Mouse (Mus musculus) megakaryocyte progenitor cell, adult 5-6 weeks (primary cell): ENCODE measurements around the gene Rnf43. TPM values are rescaled to one million over a fixed set of nuclear protein-coding genes. Genes with fewer than 3 reads are reported as not detected.
A peak's percentile ranks its signal among the peaks of the same experiment; 100 is the strongest.

Experiments
- ATAC-seq: replicated peaks from 2 replicates; pipeline ENCODE4 v1.8.0; 2016; ENCODE audit warnings: mild to moderate bottlenecking, moderate TSS enrichment, inconsistent platforms; ENCODE audit not compliant: poor library complexity
- total RNA-seq, 2 experiments: library from RNA; stranded (forward) in 1 of 2; stranded (reverse) in 1 of 2; fragments of 157-497, 149-512 nt in 1 of 2; fragments of 200-1000 nt in 1 of 2; gene quantifications; 2 replicates each; pipeline versions ENCODE4 v1.2.3 to v1.2.4; 2015 to 2017

The Rnf43 gene
- 3.0 and 5.1 TPM in 2 replicates for total RNA-seq (2015)
- total RNA-seq (2017), result 2.2 and 3.0 TPM in 2 replicates

DNA sequence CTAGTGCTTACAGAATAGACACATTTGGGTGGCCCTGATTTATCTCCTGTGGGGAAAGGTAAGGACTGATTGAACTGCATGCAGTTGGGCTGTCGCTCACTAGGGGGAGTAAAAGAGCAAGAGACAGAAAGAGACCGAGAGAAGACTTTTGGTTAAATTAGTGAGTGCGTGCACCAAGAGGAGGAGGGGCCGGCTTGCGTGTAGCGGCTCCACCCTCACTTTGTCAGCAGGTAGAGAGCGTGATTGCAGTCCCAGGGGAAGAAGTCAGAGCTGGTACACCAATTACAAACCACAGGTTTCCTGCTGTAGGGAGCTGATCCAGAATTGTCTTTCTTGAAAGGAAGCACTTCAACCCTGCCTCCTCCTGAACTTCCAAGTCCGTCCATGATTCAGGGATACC, at the start of gene Rnf43:
TSS of gene Rnf43 (plus strand) at position 316 of the 400 bp plus-strand sequence.
- ATAC-seq, result peak; percentile 100

DNA sequence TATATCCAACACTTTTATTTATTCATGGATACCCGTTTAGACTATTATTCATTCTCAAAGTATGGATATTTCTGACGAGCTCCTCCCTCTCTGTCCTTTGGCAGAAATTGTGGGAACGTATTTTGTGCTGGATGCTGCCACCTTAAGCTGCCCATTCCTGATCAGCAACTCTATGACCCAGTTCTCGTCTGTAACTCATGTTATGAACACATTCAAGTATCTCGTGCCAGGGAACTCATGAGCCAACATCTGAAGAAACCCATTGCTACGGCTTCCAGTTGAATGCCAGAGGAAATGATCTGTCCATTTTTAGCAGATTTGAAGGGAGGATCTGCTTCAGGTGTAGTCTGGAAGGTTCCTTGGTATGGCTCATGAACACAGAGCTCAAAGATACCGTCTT, 48.5 kb upstream of the Rnf43 start:
- no peak for ATAC-seq

DNA sequence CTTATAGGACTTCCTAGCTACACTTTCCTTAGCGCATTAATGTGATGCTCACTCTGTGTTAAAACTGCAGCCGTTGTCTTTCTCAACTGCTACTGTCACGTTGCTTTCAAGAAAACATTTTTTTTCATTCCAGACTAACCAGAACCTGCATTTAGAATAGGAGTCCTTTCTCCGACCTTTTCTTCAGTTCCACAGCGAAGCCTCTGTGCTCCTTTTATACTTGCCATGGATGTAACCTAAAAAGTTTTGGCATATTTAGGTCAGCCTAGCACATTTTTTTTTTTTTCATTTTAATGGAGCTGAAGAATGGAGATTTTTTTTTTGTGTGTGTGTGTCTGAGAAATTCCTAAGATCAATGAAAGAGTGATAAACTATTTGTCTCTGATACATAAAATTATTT, 47.0 kb upstream of the Rnf43 start:
- ATAC-seq, result no peak

DNA sequence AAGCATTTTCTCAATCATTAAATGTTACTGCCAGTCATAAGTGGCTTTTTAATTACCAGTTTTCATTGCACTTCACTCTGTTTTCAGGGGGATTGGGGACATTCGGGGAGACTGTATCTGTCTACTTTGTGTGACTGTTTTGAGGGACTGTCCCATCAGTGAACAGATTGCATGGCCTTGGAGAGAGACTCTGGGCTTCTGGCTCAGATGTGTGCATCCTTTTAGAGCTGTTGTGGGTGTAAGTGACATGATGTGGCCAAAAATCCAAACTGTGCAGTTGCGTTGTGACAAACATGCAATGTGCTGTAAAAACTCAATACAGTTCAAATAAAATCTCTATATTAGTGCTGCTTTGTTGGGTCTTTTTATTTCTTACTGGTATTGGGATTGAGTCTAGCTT, 46.6 kb upstream of the Rnf43 start:
- no peak for ATAC-seq

DNA sequence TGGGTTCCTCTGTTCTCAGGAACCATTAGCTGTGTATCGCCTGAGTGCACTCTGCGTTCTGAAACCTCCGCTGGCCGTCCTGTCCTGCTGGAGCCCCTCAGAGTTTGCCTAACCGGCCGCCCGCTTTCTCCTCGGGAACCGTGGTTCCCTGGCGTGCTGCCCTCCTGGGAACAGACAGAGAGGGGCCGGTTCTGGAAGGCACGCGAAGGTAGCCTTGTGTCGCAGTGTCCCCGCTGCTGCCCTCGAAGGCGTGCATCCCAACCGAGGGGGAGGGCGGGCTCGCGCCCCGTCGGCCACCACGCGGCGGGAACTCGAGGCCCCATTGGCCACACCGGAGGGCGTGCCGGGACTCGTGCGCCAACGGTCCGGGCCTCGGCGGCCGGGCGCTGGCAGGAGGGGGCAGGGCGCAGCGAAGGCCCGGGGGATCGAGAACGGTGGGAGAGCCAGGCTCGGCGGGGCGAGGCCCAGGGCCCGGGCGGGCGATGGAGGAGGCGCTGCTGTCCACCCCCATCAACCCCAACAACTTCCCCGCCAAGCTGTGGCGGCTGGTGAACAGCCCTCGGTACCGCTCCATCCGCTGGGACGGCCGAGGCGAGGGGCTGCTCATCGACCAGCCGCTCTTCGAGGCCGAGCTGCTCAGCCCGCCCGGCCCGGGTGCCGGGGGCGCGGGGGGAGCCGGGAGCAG, 45.6 kb upstream of the Rnf43 start, which contains the start of gene Hsf5:
TSS of gene Hsf5 (plus strand) at position 375 of the 685 bp plus-strand sequence.
- no peak for ATAC-seq

DNA sequence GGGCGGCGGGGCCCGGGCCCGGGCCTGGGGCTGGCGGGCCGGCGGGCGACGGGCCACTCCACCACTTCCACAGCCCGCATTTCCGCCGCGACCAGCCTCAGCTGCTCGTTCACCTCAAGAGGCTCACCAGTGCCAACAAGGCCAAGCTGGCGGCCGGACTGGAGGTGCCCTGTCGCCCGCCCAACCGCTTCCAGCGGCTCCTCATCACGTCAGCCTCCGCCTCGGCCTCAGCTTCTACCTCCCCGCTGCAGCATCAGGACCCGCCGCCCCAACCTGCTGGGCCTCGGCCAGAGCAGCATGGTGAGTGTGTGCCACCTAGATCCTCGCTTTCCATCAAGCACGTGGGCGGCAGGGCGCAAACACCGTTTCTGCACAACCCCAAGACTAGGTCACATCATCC, 44.9 kb upstream of the Rnf43 start:
- no peak for ATAC-seq

DNA sequence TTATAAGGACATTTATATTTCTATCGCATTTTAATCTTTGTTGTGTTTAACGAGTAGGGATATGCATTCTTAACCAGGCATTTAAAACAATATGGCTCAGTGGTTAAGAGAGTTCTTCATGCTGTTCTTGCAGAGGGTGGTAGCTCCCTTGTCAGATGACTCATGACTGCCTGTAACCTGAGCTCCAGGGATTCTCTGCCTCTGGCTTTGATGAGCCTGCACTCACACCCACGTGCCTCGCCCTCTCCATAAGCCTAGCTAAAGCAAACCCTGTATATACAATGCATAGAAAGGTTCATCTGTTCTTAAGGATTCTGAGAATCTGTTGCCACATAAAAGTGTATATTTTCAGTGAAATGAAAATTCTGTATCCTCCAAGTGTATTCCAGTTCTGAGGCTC, 39.4 kb upstream of the Rnf43 start:
- no peak for ATAC-seq

DNA sequence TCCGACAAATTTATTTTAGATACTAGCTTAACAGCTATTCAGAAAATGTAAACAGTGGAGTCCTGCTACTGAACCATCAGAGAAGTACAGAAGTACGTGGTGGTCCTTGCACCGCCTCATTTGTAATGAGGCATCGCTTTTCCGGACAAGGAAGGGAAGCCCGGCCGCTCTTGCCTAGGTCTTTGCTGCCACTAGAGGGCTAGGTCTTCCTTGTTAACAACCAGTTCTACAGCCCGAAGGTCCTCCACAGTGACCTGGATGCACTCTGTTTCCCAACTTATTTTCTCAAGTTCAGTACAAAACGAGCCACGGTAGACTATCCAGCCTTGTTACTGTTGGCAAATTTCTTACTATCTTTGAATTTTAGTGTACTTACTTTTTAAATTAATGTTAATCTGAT, 32.7 kb upstream of the Rnf43 start:
- peak; percentile 90 for ATAC-seq

DNA sequence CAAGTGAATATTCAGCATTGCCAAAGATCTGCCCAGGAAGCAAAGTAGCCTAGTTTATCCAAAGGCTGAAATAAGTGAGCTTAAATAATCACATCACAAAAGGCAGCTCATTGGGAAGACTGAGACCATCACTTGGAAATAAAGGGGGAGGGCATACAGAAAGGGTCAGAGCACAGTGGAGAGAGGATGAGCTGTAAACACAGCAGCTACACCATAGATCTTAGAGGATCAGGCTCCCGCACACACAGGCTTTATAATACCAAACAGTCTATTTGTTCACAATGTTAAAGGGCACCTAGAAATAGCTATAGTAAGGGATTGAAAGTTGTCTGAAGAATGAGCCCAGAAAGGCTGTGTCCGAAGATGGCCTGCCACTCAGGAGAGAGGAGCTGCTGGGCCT, 23.7 kb upstream of the Rnf43 start:
- no peak for ATAC-seq

DNA sequence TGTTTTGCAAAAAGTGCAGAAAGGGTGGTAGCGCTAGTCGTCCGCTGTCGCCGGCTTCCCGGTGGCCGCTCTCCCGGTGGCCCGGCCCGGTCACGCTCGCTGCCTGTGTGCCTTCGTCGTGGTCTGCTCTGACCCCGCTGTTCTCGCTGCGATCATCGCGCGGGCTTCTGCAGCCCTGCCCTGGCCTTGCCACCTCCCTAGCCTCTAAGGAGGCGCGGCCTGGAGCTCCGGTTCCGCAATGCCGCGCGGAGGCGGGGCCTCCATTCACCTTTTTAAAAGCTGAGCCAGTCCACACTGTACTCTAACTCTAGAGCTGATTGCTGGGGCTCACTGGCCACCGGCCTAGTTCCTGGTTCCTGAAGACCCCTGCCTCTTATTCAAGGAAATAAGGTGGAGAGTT, 23.3 kb upstream of the Rnf43 start:
- ATAC-seq, result peak; percentile 99

DNA sequence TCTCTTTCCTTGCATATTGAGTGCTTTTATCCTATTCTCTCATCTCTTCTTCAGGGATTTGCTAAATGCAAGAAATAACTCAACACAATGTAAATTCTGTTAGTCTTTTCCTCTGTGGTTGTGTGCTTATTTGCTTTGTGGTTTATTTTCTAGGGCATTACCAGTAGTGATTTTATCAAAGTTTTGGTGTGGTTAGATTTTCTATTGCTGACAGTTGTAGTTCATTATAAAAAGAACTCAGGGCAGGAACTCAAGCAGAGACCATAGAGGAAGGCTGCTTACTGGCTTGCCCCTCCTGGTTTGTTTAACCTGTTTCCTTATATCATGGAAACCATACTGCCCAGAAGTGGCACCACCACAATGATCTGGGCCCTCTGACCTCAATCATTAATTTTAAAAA, 19.7 kb upstream of the Rnf43 start:
- ATAC-seq, result no peak

DNA sequence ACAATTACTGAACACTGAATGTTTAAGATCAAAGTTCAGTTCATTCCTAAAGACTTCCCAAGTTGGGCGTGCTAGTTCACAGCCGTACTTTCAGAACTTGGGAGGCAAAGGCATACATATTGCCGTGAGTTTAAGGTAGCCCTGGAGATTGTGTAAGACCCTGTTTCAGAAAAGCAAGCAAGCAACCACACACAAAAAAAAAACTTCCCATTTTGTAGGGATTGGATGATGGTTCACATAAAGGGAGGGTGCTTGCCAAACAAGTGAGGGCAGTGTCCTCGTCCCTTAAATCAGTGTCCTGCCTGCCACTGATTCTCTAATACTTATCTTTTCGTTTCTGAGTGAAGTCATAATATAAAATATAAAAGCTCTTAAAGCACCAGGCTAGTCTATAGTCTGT, 7.8 kb upstream of the Rnf43 start:
- peak; percentile 44; the same call in 1 of the 2 replicates for ATAC-seq

DNA sequence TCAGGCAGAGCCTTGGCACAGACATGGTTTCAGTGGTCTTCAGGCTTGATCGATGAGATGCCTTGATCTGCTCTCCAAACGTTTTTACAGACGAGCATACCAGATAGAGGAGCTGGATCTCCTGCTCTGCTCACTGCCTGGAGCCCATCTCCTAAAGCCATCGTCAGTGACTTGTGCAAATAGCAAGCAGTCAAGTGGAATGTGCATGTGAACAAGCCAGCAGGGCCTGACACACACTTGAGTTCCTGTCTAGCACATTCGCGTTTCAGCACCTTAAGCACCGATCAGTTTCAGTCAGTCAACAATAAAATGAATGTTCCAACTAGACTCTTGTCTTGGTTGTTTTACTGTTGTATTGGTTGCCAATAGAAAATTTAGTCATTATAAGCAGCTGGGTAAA, 3.3 kb upstream of the Rnf43 start:
- ATAC-seq, result no peak

DNA sequence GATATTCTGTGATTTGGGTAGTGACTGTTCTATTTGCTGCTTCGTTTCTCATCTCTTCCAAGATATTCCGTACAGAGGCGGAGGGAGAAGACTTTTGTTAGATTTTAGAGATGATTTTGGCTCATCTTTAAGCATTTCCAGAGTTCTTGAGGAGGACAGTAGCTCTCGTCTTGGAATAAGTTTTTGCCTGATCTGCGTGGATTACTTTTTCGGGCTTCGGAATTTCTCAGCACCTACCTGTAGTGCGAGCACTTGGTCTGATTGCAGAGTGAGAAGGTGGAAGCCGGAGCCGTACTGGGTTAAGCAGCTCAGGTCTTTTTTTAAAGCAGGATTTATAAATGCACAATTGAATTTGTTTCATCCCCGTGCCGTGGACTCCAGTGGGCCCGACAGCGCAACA, 300 bp downstream of the Rnf43 start:
- ATAC-seq, result no peak

DNA sequence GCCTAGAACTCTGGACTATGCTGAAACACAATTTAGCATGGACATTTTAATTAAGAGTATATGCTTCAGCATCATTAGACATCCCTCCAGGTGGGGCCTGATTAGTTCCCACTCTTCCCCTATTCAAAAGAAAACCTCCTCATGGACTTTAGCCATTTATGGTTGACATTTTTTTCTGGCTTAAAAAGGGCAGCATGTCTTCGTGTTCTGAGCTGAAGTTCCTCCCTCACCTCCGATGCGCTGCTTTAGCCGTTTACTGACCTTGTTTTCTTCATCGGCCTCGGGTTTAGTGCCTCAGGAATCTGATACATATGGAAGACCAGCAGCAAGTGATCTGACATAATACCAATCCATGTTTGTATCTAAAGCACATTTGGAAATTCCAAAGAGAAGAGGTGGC, 1.4 kb downstream of the Rnf43 start:
- ATAC-seq, result no peak

DNA sequence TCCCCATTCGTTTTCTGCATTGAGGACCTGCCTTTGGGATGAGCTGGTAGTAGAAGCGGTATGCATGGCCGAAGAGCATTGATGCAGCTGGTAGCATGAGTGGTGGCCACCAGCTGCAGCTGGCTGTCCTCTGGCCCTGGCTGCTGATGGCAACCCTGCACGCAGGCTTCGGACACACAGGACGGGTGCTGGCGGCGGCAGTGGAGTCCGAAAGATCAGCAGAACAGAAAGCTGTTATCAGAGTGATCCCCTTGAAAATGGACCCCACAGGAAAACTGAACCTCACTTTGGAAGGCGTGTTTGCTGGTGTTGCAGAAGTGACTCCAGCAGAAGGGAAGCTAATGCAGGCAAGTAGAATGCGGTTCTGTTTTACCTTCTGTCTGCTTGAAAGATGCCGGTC, 2.0 kb downstream of the Rnf43 start:
- ATAC-seq, result no peak

DNA sequence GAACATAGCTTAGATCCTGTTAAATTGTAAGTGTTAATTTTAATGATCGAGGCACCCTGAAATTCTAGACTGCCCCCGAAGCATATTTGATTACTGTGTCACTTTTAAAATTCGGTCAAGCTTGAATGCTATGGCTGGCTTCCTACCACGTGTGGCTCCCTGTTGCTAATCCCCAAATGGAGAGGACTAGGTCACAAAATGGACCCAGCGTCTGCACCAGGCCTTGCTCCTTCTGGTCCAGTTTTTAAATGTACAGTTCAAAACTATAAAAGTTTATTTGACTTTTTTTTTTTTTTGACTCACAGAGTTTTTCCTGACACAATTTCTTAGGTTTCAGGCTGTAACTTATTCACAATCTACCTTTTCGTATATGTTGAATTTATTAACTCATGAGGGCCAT, 2.7 kb downstream of the Rnf43 start:
- no peak for ATAC-seq

DNA sequence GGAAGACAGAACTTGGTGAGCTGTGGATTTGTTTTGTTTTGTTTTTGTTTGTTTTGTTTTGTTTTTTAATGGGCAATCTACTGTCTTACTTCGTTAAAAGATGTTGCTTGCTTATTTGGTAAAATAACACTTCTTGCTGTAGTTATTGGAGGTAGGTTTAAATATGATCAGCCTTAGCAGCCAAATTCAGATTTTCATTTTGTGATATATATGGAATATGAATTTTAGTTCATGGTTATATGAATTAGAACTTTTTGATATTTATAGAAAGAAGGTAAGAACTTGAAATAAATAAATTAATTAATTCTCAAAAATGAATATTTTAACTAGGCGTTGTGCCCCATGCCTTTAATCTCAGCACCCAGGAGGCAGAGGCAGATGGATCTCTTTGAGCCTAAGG, 3.1 kb downstream of the Rnf43 start:
- ATAC-seq, result no peak

DNA sequence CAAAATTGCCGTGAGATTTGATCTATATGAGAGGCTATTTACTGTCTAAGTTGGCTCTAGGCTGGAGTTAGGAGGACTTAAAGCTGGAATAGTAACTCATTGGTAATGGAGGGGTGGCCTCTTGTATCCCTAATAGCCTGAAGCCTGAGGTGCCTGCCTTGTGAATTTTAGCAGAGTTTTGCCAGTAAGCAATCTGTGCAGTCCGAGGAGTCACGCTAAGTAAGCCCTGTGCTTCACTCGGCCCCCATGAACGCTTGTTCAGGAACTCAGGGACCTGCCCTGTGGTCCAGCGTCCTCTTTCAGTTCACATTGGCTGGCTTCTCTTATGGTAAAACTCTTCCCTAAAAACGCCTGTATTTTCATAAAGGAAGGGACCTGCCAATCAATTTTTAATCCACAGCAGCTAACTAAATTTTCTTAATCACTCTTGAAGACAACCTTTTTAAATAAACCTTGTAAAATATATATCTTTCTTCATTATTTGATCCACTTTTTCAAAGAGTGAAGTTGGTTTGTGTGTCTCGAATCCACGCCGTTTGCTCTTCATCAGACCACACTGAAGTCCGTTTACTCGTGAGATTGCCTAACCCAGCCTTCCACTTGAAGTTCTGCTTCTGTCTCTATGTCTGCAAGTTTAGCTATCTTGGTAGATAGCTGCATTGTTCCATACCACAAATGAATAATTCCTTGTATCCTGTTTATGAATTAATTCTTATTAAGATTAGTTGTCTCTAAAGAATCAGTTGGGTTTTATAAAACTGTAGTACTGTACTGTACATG, 3.9 kb downstream of the Rnf43 start:
- ATAC-seq, result no peak

DNA sequence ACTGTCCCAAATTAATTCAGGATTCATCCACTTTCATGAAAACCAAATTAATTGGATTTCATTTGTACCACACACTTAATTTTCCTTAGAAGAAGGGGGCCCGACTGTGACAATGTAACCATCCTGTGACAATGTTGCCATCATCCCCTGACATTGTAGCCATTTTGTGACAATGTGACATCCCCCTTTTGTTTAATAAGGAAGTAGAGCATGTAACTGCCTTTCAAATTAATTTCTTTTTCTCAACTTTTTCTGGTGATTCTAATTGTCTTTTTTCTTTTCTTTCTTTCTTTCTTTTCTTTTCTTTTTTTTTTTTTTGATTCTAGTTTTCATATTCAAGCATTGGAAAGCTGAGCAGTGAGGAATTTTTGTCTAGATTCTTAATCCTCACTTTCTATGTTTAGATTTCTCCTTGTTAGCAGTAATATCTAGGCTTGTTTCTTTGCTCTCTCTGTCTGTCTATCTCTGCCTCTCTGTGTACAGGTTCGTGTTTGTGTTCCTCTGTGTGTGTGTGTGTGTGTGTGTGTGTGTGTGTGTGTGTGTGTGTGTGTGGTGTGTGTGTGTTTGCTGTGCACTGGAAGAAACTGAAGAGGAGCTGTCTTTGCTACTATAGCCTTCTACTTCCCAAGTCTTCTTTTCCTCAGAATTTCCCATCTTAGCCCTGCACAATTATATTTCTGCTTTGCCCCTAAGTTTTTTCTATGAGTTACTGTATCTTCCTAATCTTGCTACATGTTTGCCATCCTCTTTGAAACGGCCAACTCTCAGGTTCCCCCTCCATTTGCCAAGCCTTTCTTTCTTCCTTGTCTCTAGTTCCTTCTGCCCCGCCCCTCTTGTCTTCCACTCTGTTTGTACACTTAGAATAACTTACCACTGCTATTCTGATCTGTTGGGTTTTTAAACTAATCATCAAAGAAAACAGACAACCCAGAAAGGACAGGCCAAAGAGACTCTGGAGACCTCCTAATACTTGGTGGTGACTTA, 4.9 kb downstream of the Rnf43 start:
- ATAC-seq, result no peak

DNA sequence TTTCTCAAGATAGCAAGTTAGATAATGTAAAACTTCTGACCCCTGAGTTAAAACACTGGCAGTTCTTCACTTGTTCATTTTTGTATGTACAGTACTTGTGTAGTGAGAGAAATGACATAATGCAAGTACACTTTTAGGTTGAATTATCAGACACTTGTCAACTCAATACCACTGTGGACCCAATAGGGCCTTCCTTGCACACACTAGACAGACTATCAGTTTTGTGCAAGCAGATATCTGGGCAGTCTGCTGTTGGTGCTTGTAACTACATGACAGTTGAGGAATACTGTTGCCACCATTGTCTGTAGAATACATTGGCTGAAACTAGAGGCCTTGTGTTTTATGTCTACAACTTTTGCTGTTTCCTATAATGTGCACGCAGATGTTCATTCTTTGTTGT, 10.8 kb downstream of the Rnf43 start:
- peak; percentile 31; the same call in 1 of the 2 replicates for ATAC-seq
